Mouse (Mus musculus): ENCODE measurements around the gene Rnf114.

The Rnf114 gene

DNA sequence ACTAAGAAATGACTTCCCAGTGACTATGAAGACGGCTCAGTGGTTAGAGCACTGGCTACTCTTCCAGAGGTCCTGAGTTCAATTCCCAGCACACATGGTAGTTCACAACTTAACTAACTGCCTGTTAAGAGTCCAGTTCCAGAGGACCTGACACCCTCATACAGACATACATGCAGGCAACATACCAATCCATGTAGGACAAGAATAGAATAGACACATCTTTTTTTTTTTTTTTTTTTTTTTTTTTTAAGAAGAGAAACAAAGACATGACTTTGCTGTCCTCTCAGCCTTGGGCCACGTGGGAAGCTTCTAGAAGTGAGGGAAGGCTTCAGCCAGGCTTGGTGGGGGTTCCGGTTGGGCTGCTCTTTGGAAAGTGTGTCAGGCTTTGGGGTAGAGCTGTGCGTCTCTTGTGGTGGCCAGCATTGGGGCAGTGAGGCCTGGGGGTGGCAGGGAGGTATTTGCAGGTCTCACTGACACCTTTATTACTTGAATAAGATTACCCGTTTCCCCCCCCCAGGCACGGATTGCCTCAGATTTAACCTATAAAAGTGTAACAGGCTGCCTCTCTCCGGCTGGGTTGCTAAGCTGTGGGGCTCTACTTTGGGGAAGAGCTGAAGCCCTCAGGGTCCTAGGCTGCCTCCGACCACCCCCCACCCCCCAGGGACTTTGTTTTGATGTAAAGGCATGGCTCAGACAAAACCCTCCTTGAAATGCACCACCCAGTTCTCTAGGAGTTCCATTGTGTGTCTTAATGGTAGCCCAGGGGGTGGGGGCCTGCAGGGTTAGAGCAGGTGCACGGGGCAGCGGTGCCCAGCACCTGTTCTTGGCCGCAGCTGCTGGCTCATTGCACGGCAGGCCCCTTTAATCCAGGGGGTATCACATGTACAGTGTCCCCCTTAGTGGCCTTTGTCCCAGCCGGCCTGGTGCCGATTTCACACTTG, 47.4 kb downstream of the Rnf114 start:
- no peak for DNase-seq (ENCODE audit: low read depth, low spot score)

DNA sequence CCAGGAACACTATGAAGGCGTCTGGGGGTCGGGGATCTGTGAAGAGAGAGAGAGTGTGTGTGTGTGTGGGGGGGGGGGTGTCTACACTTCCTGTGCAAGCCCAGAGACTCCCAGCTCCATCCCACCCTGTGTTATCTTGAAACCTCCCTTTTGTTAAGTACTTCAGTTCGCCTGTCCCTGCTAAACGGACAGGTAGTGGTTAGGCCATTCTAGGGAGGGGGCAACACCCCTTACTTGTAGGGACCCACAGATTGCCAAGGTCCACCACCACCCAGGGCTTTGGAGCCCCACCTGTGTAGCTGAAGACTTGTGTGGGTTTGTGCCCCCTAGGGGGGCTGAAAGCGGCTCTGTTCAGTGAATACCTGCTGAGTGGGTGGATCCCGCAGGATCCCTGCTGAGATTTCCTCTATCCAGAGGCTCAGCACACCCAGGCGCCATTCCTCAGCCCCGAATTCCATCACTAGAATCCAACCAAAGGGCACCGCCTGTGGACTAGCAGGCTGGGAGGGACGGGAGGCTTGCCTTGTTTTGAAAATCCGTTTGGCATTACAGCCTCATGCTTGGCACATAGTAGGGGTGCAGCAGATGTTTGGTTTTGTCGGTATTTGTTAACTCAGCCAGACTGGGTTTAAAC, 48.1 kb downstream of the Rnf114 start:
- no peak for DNase-seq (ENCODE audit: low read depth, low spot score)

DNA sequence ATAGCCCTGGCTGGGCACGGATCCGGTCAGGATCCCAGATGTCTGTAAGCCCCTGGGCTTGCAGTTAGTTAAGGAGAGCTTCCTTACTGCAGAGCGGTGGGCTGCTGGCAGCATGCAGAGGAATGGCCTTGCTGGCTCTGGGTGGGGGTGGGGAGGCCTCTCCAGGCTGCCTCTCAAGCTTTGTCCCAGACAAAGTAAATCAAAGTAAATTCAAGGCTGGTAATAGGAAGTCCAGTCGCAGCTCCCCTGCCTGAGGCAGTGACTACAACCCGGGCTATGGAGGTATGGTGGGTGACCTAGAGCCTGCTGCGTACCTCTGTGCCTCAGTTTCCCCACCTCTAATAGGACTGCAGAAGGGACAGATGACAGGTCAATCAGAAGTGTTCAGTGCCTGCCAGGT, 48.9 kb downstream of the Rnf114 start:
- DNase-seq (ENCODE audit: low read depth, low spot score): no peak

DNA sequence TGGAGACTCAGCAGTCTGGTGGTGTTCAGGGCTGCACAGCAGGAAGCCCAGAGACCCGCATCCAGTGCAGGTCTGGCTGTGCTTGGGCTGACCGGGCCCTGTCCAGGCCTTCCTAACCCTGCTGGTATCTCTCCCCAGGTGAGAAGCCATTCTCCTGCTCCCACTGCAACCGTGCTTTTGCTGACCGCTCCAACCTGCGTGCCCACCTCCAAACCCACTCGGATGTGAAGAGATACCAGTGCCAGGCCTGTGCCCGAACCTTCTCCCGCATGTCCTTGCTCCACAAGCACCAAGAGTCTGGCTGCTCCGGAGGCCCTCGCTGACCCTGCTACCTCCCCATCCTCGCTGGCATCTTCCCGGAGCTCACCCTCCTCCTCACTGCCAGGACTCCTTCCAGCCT, 49.3 kb downstream of the Rnf114 start:
- no peak for DNase-seq (ENCODE audit: low read depth, low spot score)

DNA sequence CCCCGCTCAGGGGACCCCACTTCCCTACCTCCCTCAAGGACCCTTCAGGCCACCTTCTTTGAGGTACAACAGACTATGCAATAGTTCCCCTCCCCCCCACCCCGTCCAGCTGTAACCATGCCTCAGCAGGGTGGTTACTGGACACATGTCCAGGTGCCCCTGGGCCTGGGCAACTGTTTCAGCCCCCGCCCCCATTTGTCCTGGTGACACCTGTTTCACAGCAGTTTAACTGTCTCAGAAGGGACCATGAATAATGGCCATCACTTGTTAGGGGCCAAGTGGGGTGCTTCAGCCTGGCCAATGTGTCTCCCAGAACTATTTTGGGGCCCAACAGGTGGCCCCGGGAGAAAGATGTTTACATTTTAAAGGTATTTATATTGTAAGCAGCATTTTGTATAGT, 49.9 kb downstream of the Rnf114 start:
- DNase-seq (ENCODE audit: low read depth, low spot score): no peak

DNA sequence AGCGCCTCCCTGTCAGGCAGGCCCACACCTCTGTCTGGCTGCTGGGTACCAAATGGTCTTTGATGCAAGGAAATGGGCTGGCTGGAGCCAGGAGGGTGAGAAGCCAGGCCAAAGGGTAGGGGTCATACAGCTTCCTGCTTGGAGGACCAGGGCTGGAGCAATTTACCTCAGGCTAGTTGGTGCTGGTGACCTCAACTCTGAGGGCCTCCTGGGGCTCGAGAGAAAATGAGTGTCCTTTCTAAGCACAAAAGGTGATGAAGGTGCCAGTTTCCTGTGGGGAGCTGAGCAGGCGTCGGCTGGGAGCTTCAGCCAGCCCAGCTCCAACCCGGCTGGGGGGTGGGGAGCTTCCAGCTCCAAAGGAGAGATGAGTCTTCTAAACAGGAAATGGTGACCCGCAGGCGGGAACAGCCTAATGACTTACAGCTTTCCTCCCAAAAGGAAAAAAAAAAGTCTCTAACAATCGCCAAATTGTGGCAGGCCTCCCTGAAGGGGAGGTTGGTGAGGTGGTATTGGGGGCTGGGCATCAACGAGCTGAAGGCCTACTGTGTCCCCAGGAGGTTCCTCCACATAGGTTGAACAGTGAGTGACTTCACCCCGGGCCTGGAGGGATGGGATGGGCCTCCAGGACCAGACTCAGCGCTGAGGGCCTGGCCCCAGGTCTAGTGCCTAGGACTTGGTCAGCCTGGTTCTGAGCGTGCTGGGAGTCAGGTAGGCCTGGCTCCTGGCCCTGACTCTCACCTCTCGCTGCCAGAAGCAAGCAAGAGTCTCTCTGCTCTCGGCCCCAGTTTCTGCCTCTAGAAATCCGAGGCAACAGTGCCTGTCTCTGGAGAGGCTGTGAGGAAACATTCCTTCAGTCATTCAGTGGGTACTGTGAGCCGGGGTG, 50.9 kb downstream of the Rnf114 start:
- DNase-seq (ENCODE audit: low read depth, low spot score): peak; percentile 27

DNA sequence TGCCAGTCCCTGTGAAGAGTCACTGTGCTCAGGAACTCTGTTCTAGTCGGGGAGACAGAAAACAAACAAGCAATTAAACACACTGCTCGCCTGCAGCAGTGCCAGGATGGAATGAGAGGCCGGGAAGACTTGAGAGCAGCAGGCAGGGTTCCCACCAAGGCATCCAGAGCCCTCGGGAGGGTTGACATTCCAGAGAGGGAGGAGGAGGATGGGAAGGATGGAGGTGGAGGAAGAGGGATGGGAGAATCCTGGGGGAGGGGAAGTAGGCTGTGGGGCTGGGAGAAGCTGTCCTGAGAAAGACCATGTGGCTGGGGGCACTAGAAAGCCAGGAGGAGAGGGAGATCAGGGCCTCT, 51.5 kb downstream of the Rnf114 start:
- DNase-seq (ENCODE audit: low read depth, low spot score): peak; percentile 12

DNA sequence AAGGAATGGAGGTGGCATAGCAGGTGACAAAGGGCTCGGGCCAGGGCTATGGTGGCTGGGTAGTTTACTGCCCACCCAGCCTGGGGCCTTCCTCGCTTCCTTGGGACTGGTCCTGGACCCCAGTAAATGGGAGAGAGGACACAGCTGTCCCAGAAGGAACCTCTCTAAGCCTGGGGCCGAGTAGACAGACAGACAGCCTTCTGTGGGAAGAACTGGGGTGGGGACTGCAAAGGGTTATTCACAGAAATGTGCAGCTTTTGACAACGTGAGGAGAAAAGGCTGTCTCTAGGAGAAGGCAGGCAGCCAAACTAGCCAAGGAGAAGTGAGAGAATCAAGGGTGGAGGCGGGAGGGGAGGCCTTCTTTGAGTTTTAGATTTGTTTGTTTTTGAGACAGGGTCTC, 52.0 kb downstream of the Rnf114 start:
- no peak for DNase-seq (ENCODE audit: low read depth, low spot score)

DNA sequence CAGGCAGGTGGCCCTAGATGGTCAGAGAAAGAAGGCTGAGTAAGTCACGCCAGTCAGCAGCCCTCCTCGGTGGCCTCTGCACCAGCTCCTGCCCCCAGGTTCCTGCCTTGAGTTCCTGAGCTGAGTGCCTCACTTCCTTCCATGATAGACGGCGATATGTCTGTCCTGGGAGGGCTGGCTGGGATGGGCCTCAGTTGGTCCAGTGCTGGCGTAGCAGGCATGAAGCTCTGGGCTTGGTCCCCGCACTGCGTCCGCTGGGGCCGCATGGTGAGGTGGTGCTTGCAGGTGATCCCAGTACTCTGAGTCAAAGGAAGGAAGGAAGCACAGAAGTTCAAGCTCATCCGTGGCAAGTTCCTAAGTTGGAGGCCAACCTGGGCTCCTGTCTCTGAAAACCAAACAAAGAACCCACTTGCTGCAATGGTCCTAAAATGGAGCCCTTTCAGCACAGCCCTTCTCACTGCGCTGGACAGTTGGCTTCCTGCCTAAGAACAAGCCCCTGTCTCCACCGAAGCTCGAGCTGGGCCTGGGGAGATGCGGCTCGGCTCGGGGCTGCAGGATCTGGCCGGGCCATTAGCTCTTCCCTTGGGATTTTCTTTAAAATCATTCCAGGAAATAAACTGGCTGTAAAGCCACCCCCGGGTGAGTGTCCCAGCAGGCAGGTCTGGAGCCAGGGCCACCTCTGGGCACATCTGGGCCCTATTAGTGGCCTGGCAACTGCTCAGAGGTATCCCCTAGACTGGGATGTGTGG, 54.2 kb downstream of the Rnf114 start:
- DNase-seq (ENCODE audit: low read depth, low spot score): no peak

DNA sequence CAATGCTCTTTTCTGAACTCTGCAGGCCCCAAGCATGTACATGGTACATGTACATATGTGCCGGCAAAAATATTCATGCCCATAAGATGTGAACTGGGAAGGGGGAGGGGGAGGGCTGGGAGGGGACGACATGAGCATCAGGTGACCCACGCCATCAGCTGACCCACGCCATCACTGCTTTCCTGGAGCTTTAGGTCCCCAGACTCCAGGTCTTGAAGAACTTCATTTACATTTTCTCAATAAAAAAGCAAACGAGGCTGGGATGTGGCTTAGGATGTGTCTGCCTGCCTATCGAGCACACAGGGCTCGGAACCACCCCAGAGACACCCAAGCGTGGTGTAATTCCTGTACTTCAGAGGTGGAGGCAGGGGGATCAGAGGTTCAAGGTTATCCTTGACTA, 55.0 kb downstream of the Rnf114 start:
- DNase-seq (ENCODE audit: low read depth, low spot score): no peak

DNA sequence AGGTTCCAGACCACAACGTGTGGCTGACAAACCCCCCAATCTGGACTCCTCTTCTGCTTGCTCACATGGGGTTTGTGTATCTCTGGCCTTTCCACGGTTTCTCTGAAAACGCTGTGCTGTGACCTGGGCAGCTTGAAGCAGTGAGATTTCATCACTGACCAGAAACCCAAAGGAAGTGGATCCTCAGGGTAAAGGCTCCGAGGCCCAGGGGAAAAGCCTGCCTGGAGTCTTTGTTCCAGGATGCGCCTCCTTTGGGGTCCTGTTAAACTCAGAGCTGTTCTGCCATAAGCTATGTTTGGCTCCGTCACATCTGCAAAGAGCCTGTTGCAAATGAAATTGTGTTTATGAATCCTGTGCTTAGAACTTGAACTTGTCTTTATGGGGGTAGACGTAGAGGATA, 56.5 kb downstream of the Rnf114 start:
- no peak for DNase-seq (ENCODE audit: low read depth, low spot score)

DNA sequence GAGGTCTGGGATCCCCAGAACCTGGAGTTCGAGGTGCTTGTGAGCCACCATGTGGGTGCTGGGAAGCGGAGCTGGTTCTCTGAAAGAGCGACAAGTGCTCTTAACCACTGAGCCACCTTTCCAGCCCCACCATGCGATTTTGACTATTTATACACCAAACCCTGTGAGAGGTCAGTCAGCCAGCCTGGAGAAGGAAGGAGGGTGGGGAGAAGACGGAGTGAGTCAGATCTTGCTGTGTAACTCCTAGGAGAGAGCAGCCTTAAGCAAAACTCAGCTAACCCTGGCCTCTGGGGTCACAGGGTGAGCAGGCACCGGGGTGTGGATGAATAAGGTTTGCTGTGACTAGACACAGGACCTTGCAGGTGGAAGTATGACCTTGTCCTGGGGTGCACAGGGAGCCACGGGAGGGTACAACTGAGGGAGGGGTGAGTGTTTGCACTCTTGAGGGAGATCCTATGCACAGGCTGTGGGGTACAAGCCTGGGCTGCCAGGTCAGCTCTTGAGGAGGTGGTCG, 58.0 kb downstream of the Rnf114 start:
- DNase-seq (ENCODE audit: low read depth, low spot score): no peak

DNA sequence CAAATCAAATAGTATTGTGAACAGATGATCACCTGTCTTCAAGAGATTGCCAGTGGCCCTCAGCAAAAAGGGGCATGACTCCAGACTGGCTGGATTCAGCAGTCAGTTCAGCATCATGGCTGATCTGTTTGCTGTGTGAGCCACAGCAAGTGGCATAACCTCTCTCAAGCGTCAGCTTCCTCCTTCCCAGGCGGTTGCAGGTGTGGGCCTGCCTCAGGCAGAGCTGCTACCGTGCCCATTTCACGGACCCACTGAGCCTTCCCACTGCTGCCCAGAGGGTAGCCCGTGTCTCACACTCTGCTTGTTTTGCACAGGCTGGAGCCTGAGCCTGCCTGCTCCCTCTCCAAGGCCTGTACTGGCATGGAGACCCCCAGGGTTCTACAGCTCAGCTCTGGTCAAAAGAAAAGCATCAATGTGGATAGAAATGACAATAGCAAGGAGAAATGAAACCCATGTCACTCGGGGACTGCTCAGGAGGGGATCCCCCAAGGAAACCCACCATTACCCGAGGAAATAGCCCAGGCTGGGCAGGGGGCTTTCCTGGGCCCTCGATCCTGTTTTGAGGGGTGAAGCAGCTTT, 59.0 kb downstream of the Rnf114 start:
- DNase-seq (ENCODE audit: low read depth, low spot score): no peak

DNA sequence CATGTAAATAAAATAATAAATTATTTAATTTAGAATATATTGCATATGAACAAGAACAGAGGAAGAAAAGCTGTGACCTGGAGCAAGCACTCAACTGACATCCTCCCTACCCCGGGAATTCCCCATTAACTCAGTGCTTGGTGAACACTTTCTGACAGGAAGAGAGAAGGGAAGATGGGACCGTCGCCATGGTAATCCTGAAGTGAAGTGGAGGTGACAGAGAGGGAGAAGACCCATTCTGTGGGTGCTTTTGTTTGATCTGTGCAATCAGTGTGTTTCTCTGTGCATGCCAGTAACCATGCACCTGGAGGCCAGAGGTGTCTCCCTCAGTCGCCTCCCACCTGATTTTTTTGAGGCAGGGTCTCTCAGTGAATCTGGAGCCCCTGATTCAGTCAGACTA, 59.8 kb downstream of the Rnf114 start:
- no peak for DNase-seq (ENCODE audit: low read depth, low spot score)

DNA sequence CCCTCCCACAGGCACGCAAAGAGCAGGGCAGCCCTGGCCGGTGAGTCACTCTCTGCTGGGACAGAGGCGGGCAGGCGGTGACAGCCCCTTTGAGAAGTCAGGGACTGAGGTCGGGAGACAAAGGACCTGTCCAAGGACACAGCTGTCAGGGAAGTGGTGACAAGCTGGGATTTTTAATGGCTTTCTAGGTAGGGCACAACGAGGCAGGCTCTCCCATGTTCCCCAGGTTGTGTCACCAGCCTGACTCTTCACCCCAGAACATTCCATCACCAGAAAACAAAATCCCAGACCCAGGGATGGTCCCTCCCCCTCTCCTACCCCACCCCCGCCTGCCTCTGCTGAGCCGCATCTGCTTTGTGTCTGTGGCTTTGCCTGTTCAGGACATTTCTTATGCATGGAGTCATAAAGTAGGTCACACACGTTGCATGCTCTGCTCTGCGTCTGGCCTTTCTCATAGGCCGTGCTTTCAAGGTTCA, 60.5 kb downstream of the Rnf114 start:
- no peak for DNase-seq (ENCODE audit: low read depth, low spot score)

DNA sequence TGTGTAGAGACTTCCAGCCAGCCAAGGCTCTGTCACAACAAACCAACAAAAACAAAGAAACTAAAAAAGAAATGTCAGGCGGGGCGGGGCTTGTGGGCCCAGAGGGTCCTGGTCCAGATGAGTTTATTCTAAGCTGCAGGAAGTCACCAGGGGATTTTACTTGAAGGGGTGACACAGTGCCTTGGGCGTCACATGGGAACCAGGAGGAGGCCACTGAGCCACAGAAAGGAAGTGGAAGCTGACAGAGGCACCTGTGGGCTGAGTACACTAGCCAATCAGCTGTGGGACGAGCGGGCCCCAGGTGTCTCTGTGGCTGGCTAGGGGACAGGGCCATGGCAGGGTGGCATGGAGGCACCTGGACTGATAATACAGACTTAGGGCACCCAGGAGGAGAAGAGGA, 63.3 kb downstream of the Rnf114 start:
- DNase-seq (ENCODE audit: low read depth, low spot score): no peak

DNA sequence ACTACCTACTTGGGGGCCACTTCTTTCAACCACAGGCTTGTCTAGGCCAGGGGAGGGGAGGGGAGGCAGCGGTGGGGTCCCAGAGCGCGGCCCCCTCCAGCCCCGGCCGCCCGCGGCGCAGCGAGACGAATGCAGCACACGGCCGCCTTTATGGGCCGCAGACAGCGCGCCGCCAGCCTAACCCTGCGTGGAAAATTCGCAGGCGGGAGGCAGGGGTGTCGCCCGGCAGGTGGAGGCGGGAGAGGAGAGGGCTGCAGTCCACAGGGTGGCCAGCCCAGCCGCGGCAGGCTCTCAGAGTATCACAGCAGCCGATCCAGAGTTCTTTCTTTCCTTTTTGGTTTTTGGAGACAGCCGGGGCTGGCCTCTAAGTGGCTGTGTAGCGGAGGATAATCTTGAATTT, 67.0 kb downstream of the Rnf114 start:
- no peak for DNase-seq (ENCODE audit: low read depth, low spot score)

DNA sequence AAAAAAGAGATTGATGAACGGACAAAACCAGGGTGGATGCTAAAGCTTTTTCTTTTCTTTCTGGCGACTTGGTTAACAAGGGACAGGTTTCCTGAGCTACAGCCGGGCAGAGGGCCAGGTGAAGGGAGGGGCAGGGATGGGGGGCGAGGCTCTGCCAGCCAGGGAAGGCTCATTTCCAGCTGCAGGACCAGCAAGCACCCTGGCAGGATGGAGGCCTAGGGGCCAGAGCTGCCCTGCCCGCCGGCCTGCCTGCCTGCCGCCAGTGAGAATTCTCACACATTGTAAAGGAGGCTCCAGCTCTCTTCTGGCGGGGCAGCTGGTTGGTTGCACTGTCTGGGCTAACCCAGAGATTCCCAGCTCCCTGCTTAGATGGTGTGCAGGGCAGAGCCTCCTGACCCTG, 69.7 kb downstream of the Rnf114 start:
- DNase-seq (ENCODE audit: low read depth, low spot score): peak; percentile 15

DNA sequence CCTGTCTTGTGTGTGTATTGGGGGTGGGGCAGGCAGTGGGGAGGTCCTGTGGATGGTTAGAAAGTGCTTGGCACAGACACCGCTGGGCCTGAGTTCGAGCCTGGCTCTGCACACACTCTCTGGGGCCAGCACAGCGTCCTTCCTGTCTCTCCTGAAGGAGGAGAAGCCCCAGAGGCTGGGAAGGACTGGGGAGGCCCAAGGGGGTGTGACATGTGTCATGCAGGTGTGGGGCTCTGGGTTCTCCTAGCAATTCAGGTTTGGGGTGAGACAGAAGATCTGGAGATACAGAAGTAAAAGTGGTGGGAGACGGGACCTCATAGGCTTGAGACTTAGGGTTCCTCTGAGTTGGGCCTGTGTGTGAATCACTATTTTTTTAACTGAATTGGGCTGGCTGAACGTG, 70.6 kb downstream of the Rnf114 start:
- DNase-seq (ENCODE audit: low read depth, low spot score): no peak

DNA sequence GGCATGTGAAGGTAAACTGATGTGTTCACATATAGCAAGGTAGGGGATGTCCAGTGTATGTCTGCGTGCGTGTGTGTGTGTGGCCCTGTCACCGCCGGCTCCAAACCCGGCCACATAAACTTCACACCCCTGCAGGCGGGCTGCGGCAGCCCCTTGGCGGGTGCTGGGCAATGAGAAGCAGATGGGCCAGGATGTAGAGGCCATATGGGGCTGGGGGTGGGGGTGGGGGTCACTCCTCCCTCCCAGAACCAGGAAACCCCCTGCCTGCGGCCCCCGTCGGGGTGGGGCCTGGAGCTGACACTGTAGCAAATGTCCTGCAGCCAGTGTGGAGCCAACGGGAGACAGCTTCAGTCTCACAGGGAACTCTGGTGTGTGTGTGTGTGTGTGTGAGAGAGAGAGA, 71.3 kb downstream of the Rnf114 start:
- no peak for DNase-seq (ENCODE audit: low read depth, low spot score)

All from brain, adult 2 months (tissue).